Mouse (Mus musculus) heart, adult 2 months (tissue): ENCODE results near the gene Cenpm.

Experiments used
- CTCF ChIP-seq: fragments of 200-600 bp; IDR thresholded peaks from 2 replicates; pipeline ENCODE4 v1.8.1; 2022; ENCODE audit warnings: antibody characterized with exemption, mild to moderate bottlenecking, moderate library complexity
- EP300 ChIP-seq: fragments of 200-500 bp; IDR thresholded peaks from 2 replicates; pipeline ENCODE4 v1.6.1; 2011; ENCODE audit warnings: low read depth, low read length, control low read depth; ENCODE audit not compliant: insufficient read depth
- POLR2A ChIP-seq: fragments of 200-500 bp; IDR thresholded peaks from 2 replicates; pipeline ENCODE4 v1.6.1; 2011; ENCODE audit warnings: mild to moderate bottlenecking, low read depth, low read length, control low read depth; ENCODE audit not compliant: insufficient read depth

DNA sequence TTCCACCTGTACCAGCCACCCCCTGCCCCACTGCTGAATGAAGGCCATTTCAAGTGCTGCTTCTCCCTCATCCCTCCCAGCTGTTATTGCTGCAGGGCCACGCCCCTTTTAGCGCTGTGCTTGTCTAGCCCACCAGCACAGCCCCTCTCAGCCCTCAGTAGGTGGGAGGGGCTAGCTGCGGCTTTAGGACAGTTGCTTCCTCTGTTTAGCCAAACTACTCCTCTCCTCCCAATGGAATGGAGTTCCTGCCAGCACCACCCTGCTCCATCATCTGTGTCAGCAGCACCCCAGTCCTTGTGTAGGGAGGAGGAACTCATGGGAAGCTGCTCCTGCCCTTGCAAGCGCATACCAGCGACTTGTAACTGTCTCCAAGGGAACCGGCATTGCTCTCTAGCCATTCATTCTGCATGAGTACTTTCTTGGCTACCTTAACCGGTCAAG, 48.7 kb upstream of the Cenpm start:
- no peak for TF ChIP-seq CTCF
- no peak for TF ChIP-seq POLR2A
- TF ChIP-seq EP300 = no peak
